Mouse (Mus musculus) lung, adult 2 months (tissue): ENCODE data around the gene Usp4.
A peak's percentile ranks its signal among the peaks of the same experiment; 100 is the strongest.

Experiments
- CTCF ChIP-seq: fragments of 200-500 bp; IDR thresholded peaks from 2 replicates; pipeline ENCODE4 v1.5.1; 2011; ENCODE audit warnings: mild to moderate bottlenecking, low read length, control low read depth; ENCODE audit not compliant: insufficient read depth
- POLR2A ChIP-seq: fragments of 200-500 bp; IDR thresholded peaks from 2 replicates; pipeline ENCODE4 v1.6.1; 2011; ENCODE audit warnings: low read depth, mild to moderate bottlenecking, control low read depth, low read length, borderline replicate concordance; ENCODE audit errors: extremely low read depth

GRCm38 (mm10) chr9:108338886-108339781 lies 8.5 kb upstream of the Usp4 start, which contains the start of gene Gpx1:
- peak; percentile 100 for TF ChIP-seq POLR2A
- TF ChIP-seq CTCF: no peak
